Mouse (Mus musculus) gastrocnemius, adult 2 months (tissue): Measurements from ENCODE around the gene Cyp3a13. TPM values are rescaled to one million over a fixed set of nuclear protein-coding genes. Genes with fewer than 3 reads are reported as not detected.
A peak's percentile ranks its signal among the peaks of the same experiment; 100 is the strongest.
"Not testable (repeated sequence)": the region's sequence is repeated elsewhere in the genome, so short reads cannot be mapped to it uniquely, and the experiment has no call there.

Experiments
- DNase-seq: peaks from one replicate; pipeline ENCODE4 v3.0.0; 2022
- H3K27ac ChIP-seq: fragments of 200-600 bp; 2 replicates; pipeline ENCODE4 v1.8.1; 2022; ENCODE audit warnings: mild to moderate bottlenecking
- H3K4me3 ChIP-seq: fragments of 200-600 bp; 2 replicates; pipeline ENCODE4 v1.8.1; 2022; ENCODE audit warnings: mild to moderate bottlenecking, moderate library complexity
- CTCF ChIP-seq: fragments of 200-600 bp; IDR thresholded peaks from 2 replicates; pipeline ENCODE4 v1.8.1; 2022; ENCODE audit warnings: antibody characterized with exemption, mild to moderate bottlenecking, moderate library complexity
- intact Hi-C: fragments of 180-260 bp; cut with DNase I; formaldehyde crosslinking; loops from one replicate; pipeline ENCODE4 v1.15.1; 2025
- long read RNA-seq, 2 experiments: library from polyadenylated mRNA; stranded (forward); transcript quantifications; one replicate each; pipeline ENCODE4 v2.0.0; 2021
- total RNA-seq, 2 experiments: library from RNA; stranded (reverse); gene quantifications; 2 replicates each; pipeline ENCODE4 v1.2.3; 2021

Gene Cyp3a13
- not detected for total RNA-seq
- long read RNA-seq, experiment 1, result 0 reads
- long read RNA-seq, experiment 2, result 0 reads

- no peak for DNase-seq
- TF ChIP-seq CTCF, result no peak
- H3K4me3 ChIP-seq, result no peak within 1 kb of the TSS
- no peak within 1 kb of the TSS for H3K27ac ChIP-seq
- intact Hi-C loops, result no loop called here
Observed at GRCm38 (mm10) chr5:137921532-137921931, at the start of gene Cyp3a13. Gene Cyp3a13, minus strand, starts transcription at chr5:137921619.

GRCm38 (mm10) chr5:137966492-137966891 is 45.1 kb upstream of the Cyp3a13 start:
- TF ChIP-seq CTCF, result no peak
- Histone ChIP-seq H3K4me3 (no peak overlapping the region), H3K27ac (no peak overlapping the region)
- intact Hi-C loops, result no loop called here
- DNase-seq, result no peak

- H3K4me3 ChIP-seq, result peak within 1 kb of the TSS; percentile 13; the same call in 1 of the 2 replicates
- no peak for TF ChIP-seq CTCF
- DNase-seq, result no peak
- H3K27ac ChIP-seq, result no peak within 1 kb of the TSS
- intact Hi-C loops, result no loop called here
Observed at GRCm38 (mm10) chr5:137962945-137963344, 41.5 kb upstream of the Cyp3a13 start, which contains the start of gene Gjc3. Gene Gjc3, minus strand, starts transcription at chr5:137963098.

GRCm38 (mm10) chr5:137956404-137956803 is 35.0 kb upstream of the Cyp3a13 start:
- intact Hi-C loops, result no loop called here
- Histone ChIP-seq H3K4me3 (no peak overlapping the region), H3K27ac (no peak overlapping the region)
- TF ChIP-seq CTCF, result no peak
- DNase-seq, result no peak

GRCm38 (mm10) chr5:137951218-137951617 is 29.8 kb upstream of the Cyp3a13 start:
- peak; percentile 35 for TF ChIP-seq CTCF
- intact Hi-C loops, result no loop called here
- Histone ChIP-seq H3K4me3 (no peak overlapping the region), H3K27ac (no peak overlapping the region)
- no peak for DNase-seq

- no peak for TF ChIP-seq CTCF
- Histone ChIP-seq H3K27ac (no peak overlapping the region), H3K4me3 (no peak overlapping the region)
- no peak for DNase-seq
- intact Hi-C loops, result no loop called here
Observed at GRCm38 (mm10) chr5:137947303-137947702, 25.9 kb upstream of the Cyp3a13 start.

- H3K4me3 ChIP-seq, result no peak overlapping the region
- intact Hi-C loops, result no loop called here
- no peak for DNase-seq
- no peak for TF ChIP-seq CTCF
- no peak overlapping the region for H3K27ac ChIP-seq
Observed at GRCm38 (mm10) chr5:137943133-137943532, 21.7 kb upstream of the Cyp3a13 start.

- H3K27ac ChIP-seq, result no peak overlapping the region
- DNase-seq, result no peak
- no peak for TF ChIP-seq CTCF
- intact Hi-C loops, result no loop called here
- no peak overlapping the region for H3K4me3 ChIP-seq
Observed at GRCm38 (mm10) chr5:137940948-137941347, 19.5 kb upstream of the Cyp3a13 start.

GRCm38 (mm10) chr5:137937238-137937637 is 15.8 kb upstream of the Cyp3a13 start:
- H3K27ac ChIP-seq, result no peak overlapping the region
- intact Hi-C loops, result no loop called here
- no peak for DNase-seq
- no peak overlapping the region for H3K4me3 ChIP-seq
- TF ChIP-seq CTCF, result peak; percentile 7; the same call in 1 of the 2 replicates

GRCm38 (mm10) chr5:137936486-137936885 is 15.1 kb upstream of the Cyp3a13 start:
- TF ChIP-seq CTCF, result no peak
- H3K4me3 ChIP-seq, result no peak overlapping the region
- no peak for DNase-seq
- intact Hi-C loops, result no loop called here
- no peak overlapping the region for H3K27ac ChIP-seq

- intact Hi-C loops, DNase-seq, H3K27ac ChIP-seq, H3K4me3 ChIP-seq: not testable (repeated sequence)
Observed at GRCm38 (mm10) chr5:137933934-137934333, 12.5 kb upstream of the Cyp3a13 start.

- intact Hi-C loops, result no loop called here
- DNase-seq, result no peak
- no peak overlapping the region for H3K27ac ChIP-seq
- no peak for TF ChIP-seq CTCF
- H3K4me3 ChIP-seq, result no peak overlapping the region
Observed at GRCm38 (mm10) chr5:137928439-137928838, 7.0 kb upstream of the Cyp3a13 start.

- Histone ChIP-seq H3K4me3 (no peak overlapping the region), H3K27ac (no peak overlapping the region)
- DNase-seq, result no peak
- intact Hi-C loops, result no loop called here
- no peak for TF ChIP-seq CTCF
Observed at GRCm38 (mm10) chr5:137922171-137922570, 752 bp upstream of the Cyp3a13 start.

- no peak for TF ChIP-seq CTCF
- no peak overlapping the region for H3K27ac ChIP-seq
- intact Hi-C loops, result no loop called here
- no peak for DNase-seq
- H3K4me3 ChIP-seq, result no peak overlapping the region
Observed at GRCm38 (mm10) chr5:137915550-137915949, 5.9 kb downstream of the Cyp3a13 start.
